Mouse (Mus musculus): ENCODE measurements around the gene Rp2. TPM values are rescaled to one million over a fixed set of nuclear protein-coding genes. Genes with fewer than 3 reads are reported as not detected.
"Not testable (repeated sequence)": the region's sequence is repeated elsewhere in the genome, so short reads cannot be mapped to it uniquely, and the experiment has no call there.

The Rp2 gene
- polyA plus RNA-seq, 1 experiment: 7.1 TPM

- TF ChIP-seq POLR2A (IDR thresholded peaks at IDR 0.05; ENCODE audit: low read depth, low read length) (no peak), CTCF (conservative IDR thresholded peaks at IDR 0.05; ENCODE audit: insufficient read depth, insufficient read length, low read depth, low read length) (no peak)
- no peaks in the 10 kb centered on the region for H3K27me3 ChIP-seq (replicated peaks; ENCODE audit: control insufficient read depth, insufficient read depth, low read length)
- no peaks in the 10 kb centered on the region for H3K4me1 ChIP-seq (ENCODE audit: control insufficient read depth, insufficient read depth, low read length)
- DNase-seq: no peak
- WGBS: 54% methylated on average over 3 of the region's 3 CpGs
- H3K36me3 ChIP-seq (ENCODE audit: control insufficient read depth, insufficient read depth, low read length): no peaks in the 10 kb centered on the region
- H3K27ac ChIP-seq (ENCODE audit: insufficient read depth, low read depth, low read length): no peak overlapping the region
- no peak overlapping the region for H3K4me3 ChIP-seq (ENCODE audit: insufficient read depth, low read depth, low read length)
These were observed 8.0 kb upstream of the Rp2 start for GRCm38 (mm10) chrX:20356309-20356708.

GRCm38 (mm10) chrX:20366036-20366435 lies 1.8 kb downstream of the Rp2 start:
- H3K4me3 ChIP-seq (ENCODE audit: insufficient read depth, low read depth, low read length): no peak overlapping the region
- WGBS: 30% methylated on average over 1 of the region's 1 CpGs
- H3K36me3 ChIP-seq (ENCODE audit: control insufficient read depth, insufficient read depth, low read length): no peaks in the 10 kb centered on the region
- no peak for TF ChIP-seq POLR2A (IDR thresholded peaks at IDR 0.05; ENCODE audit: low read depth, low read length)
- 0 out of 2 replicates have a peak, but pooled peaks have one; percentile 23 for TF ChIP-seq CTCF (conservative IDR thresholded peaks at IDR 0.05; ENCODE audit: insufficient read depth, insufficient read length, low read depth, low read length)
- no peak overlapping the region for H3K27ac ChIP-seq (ENCODE audit: insufficient read depth, low read depth, low read length)
- no peaks in the 10 kb centered on the region for H3K27me3 ChIP-seq (replicated peaks; ENCODE audit: control insufficient read depth, insufficient read depth, low read length)
- H3K4me1 ChIP-seq (ENCODE audit: control insufficient read depth, insufficient read depth, low read length): no peaks in the 10 kb centered on the region
- peak; percentile 11 for DNase-seq

- 79% methylated on average over 7 of the region's 7 CpGs for WGBS
- TF ChIP-seq CTCF (conservative IDR thresholded peaks at IDR 0.05; ENCODE audit: insufficient read depth, insufficient read length, low read depth, low read length) (no peak), POLR2A (IDR thresholded peaks at IDR 0.05; ENCODE audit: low read depth, low read length) (no peak)
- Histone ChIP-seq H3K27me3 (replicated peaks; ENCODE audit: control insufficient read depth, insufficient read depth, low read length) (no peaks in the 10 kb centered on the region), H3K27ac (ENCODE audit: insufficient read depth, low read depth, low read length) (no peak overlapping the region), H3K4me3 (ENCODE audit: insufficient read depth, low read depth, low read length) (no peak overlapping the region), H3K4me1 (ENCODE audit: control insufficient read depth, insufficient read depth, low read length) (no peaks in the 10 kb centered on the region), H3K36me3 (ENCODE audit: control insufficient read depth, insufficient read depth, low read length) (no peaks in the 10 kb centered on the region)
- no peak for DNase-seq
These were observed 15.2 kb downstream of the Rp2 start for GRCm38 (mm10) chrX:20379347-20380014.

- TF ChIP-seq CTCF (conservative IDR thresholded peaks at IDR 0.05; ENCODE audit: insufficient read depth, insufficient read length, low read depth, low read length) (no peak), POLR2A (IDR thresholded peaks at IDR 0.05; ENCODE audit: low read depth, low read length) (no peak)
- Histone ChIP-seq H3K27me3 (replicated peaks; ENCODE audit: control insufficient read depth, insufficient read depth, low read length) (no peaks in the 10 kb centered on the region), H3K4me1 (ENCODE audit: control insufficient read depth, insufficient read depth, low read length) (no peaks in the 10 kb centered on the region), H3K4me3 (ENCODE audit: insufficient read depth, low read depth, low read length) (no peak overlapping the region), H3K27ac (ENCODE audit: insufficient read depth, low read depth, low read length) (no peak overlapping the region), H3K36me3 (ENCODE audit: control insufficient read depth, insufficient read depth, low read length) (no peaks in the 10 kb centered on the region)
- no peak for DNase-seq
- 97% methylated on average over 6 of the region's 6 CpGs for WGBS
These were observed 18.0 kb downstream of the Rp2 start for GRCm38 (mm10) chrX:20382260-20382659.

GRCm38 (mm10) chrX:20387006-20387405 lies 22.7 kb downstream of the Rp2 start:
- Histone ChIP-seq H3K4me1 (ENCODE audit: control insufficient read depth, insufficient read depth, low read length) (no peaks in the 10 kb centered on the region), H3K27me3 (replicated peaks; ENCODE audit: control insufficient read depth, insufficient read depth, low read length) (no peaks in the 10 kb centered on the region), H3K4me3 (ENCODE audit: insufficient read depth, low read depth, low read length) (no peak overlapping the region), H3K27ac (ENCODE audit: insufficient read depth, low read depth, low read length) (no peak overlapping the region), H3K36me3 (ENCODE audit: control insufficient read depth, insufficient read depth, low read length) (no peaks in the 10 kb centered on the region)
- TF ChIP-seq POLR2A (IDR thresholded peaks at IDR 0.05; ENCODE audit: low read depth, low read length) (no peak), CTCF (conservative IDR thresholded peaks at IDR 0.05; ENCODE audit: insufficient read depth, insufficient read length, low read depth, low read length) (no peak)
- no peak for DNase-seq
- WGBS: 71% methylated on average over 3 of the region's 3 CpGs

GRCm38 (mm10) chrX:20391964-20392363 lies 27.7 kb downstream of the Rp2 start:
- not testable (repeated sequence) for H3K4me3 ChIP-seq (ENCODE audit: insufficient read depth, low read depth, low read length); H3K27ac ChIP-seq (ENCODE audit: insufficient read depth, low read depth, low read length); H3K36me3 ChIP-seq (ENCODE audit: control insufficient read depth, insufficient read depth, low read length); DNase-seq; H3K4me1 ChIP-seq (ENCODE audit: control insufficient read depth, insufficient read depth, low read length); H3K27me3 ChIP-seq (replicated peaks; ENCODE audit: control insufficient read depth, insufficient read depth, low read length)
- WGBS: 89% methylated on average over 9 of the region's 9 CpGs

GRCm38 (mm10) chrX:20392942-20393341 lies 28.7 kb downstream of the Rp2 start:
- no peaks in the 10 kb centered on the region for H3K36me3 ChIP-seq (ENCODE audit: control insufficient read depth, insufficient read depth, low read length)
- H3K27ac ChIP-seq (ENCODE audit: insufficient read depth, low read depth, low read length): no peak overlapping the region
- no peak for DNase-seq
- TF ChIP-seq CTCF (conservative IDR thresholded peaks at IDR 0.05; ENCODE audit: insufficient read depth, insufficient read length, low read depth, low read length): no peak
- TF ChIP-seq POLR2A (IDR thresholded peaks at IDR 0.05; ENCODE audit: low read depth, low read length): no peak
- H3K4me1 ChIP-seq (ENCODE audit: control insufficient read depth, insufficient read depth, low read length): no peaks in the 10 kb centered on the region
- H3K27me3 ChIP-seq (replicated peaks; ENCODE audit: control insufficient read depth, insufficient read depth, low read length): no peaks in the 10 kb centered on the region
- H3K4me3 ChIP-seq (ENCODE audit: insufficient read depth, low read depth, low read length): no peak overlapping the region
- 80% methylated on average over 3 of the region's 3 CpGs for WGBS
